Mouse (Mus musculus) bone marrow, adult 2 months (tissue): ENCODE measurements around the gene Gm29094. TPM values are rescaled to one million over a fixed set of nuclear protein-coding genes. Genes with fewer than 3 reads are reported as not detected.
A peak's percentile ranks its signal among the peaks of the same experiment; 100 is the strongest.
"Not testable (repeated sequence)": the region's sequence is repeated elsewhere in the genome, so short reads cannot be mapped to it uniquely, and the experiment has no call there.

Experiments used
- H3K27ac ChIP-seq: fragments of 200-500 bp; 2 replicates; pipeline ENCODE4 v1.5.1; 2012; ENCODE audit warnings: low read depth, mild to moderate bottlenecking, control low read depth, inconsistent platforms, low read length; ENCODE audit not compliant: control insufficient read depth, poor library complexity, insufficient read depth
- H3K4me1 ChIP-seq: fragments of 200-500 bp; 2 replicates; pipeline ENCODE4 v1.6.1; 2011; ENCODE audit warnings: low read length; ENCODE audit not compliant: control insufficient read depth, insufficient read depth
- H3K4me3 ChIP-seq: fragments of 200-500 bp; replicated peaks from 2 replicates; pipeline ENCODE3; 2011; ENCODE audit warnings: mild to moderate bottlenecking, low read depth, low read length, control low read depth; ENCODE audit not compliant: control insufficient read depth
- CTCF ChIP-seq: fragments of 200-500 bp; IDR thresholded peaks from 2 replicates; pipeline ENCODE4 v1.5.1; 2011; ENCODE audit warnings: low read length, control low read depth; ENCODE audit not compliant: control insufficient read depth, insufficient read depth
- WGBS: fragments of 180-500 bp; shearing (Covaris S2); methylation state at CpG from one replicate; pipeline ENCODE4 v1.1.7; 2018; 5-methylcytosine and 5-hydroxymethylcytosine counted together
- polyA plus RNA-seq: library from polyadenylated mRNA; stranded (reverse); fragments of >200 nt; gene quantifications from 2 replicates; pipeline ENCODE4 v1.2.4, GENCODE M21; 2011; ENCODE audit warnings: low replicate concordance; ENCODE audit not compliant: missing spikeins, insufficient read depth, insufficient read length

The Gm29094 gene
- not detected in 2 replicates for polyA plus RNA-seq

GRCm38 (mm10) chr9:89198969-89199416, at the start of gene Gm29094, which contains the start of gene Bcl2a1b:
TSS of gene Gm29094 (plus strand) at chr9:89199379.
TSS of gene Bcl2a1b (plus strand) at chr9:89199209.
- not testable (repeated sequence) for H3K4me1 ChIP-seq, H3K4me3 ChIP-seq
- peak within 1 kb of the TSS; percentile 63 for H3K27ac ChIP-seq
- WGBS = 21% methylated on average over 5 of the region's 5 CpGs

- H3K4me3 ChIP-seq, H3K4me1 ChIP-seq: not testable (repeated sequence)
Measured at GRCm38 (mm10) chr9:89172539-89172938, 26.6 kb upstream of the Gm29094 start.

GRCm38 (mm10) chr9:89178833-89179232, 20.3 kb upstream of the Gm29094 start:
- TF ChIP-seq CTCF = 0 out of 2 replicates have a peak, but pooled peaks have one; percentile 36
- not testable (repeated sequence) for H3K4me1 ChIP-seq, H3K4me3 ChIP-seq, H3K27ac ChIP-seq
- 28% methylated on average over 2 of the region's 3 CpGs for WGBS

More at GRCm38 (mm10) chr9:89172539-89172938, 26.6 kb upstream of the Gm29094 start:
- not testable (repeated sequence) for H3K27ac ChIP-seq

GRCm38 (mm10) chr9:89179469-89179868, 19.7 kb upstream of the Gm29094 start:
- WGBS = 45% methylated on average over 4 of the region's 4 CpGs
- H3K27ac ChIP-seq, H3K4me1 ChIP-seq, H3K4me3 ChIP-seq: not testable (repeated sequence)

GRCm38 (mm10) chr9:89187006-89187405, 12.2 kb upstream of the Gm29094 start:
- 82% methylated on average over 15 of the region's 15 CpGs for WGBS
- H3K4me3 ChIP-seq, H3K4me1 ChIP-seq, H3K27ac ChIP-seq: not testable (repeated sequence)

GRCm38 (mm10) chr9:89195483-89195882, 3.7 kb upstream of the Gm29094 start:
- H3K27ac ChIP-seq, H3K4me3 ChIP-seq, H3K4me1 ChIP-seq: not testable (repeated sequence)

- WGBS = 8% methylated on average over 1 of the region's 1 CpGs
- H3K4me3 ChIP-seq, H3K27ac ChIP-seq, H3K4me1 ChIP-seq: not testable (repeated sequence)
Measured at GRCm38 (mm10) chr9:89197509-89197908, 1.7 kb upstream of the Gm29094 start.

GRCm38 (mm10) chr9:89198349-89198748, 830 bp upstream of the Gm29094 start:
- H3K27ac ChIP-seq, H3K4me1 ChIP-seq, H3K4me3 ChIP-seq: not testable (repeated sequence)
- WGBS = 56% methylated on average over 3 of the region's 3 CpGs

GRCm38 (mm10) chr9:89202256-89202655, 3.1 kb downstream of the Gm29094 start:
- H3K4me1 ChIP-seq, H3K27ac ChIP-seq, H3K4me3 ChIP-seq: not testable (repeated sequence)

- not testable (repeated sequence) for H3K4me1 ChIP-seq, H3K4me3 ChIP-seq, H3K27ac ChIP-seq
- 64% methylated on average over 1 of the region's 1 CpGs for WGBS
Measured at GRCm38 (mm10) chr9:89208939-89209338, 9.8 kb downstream of the Gm29094 start.

- not testable (repeated sequence) for H3K4me1 ChIP-seq, H3K4me3 ChIP-seq
- WGBS = 22% methylated on average over 9 of the region's 12 CpGs
- H3K27ac ChIP-seq = peak within 1 kb of the TSS; percentile 84
Measured at GRCm38 (mm10) chr9:89210353-89211064, 11.3 kb downstream of the Gm29094 start, which contains the start of gene Mthfs. TSS of gene Mthfs (plus strand) at chr9:89210676.

- H3K27ac ChIP-seq = peak overlapping the region; percentile 84
- 3% methylated on average over 19 of the region's 44 CpGs for WGBS
- not testable (repeated sequence) for H3K4me3 ChIP-seq, H3K4me1 ChIP-seq
Measured at GRCm38 (mm10) chr9:89211065-89211858, 12.1 kb downstream of the Gm29094 start.

GRCm38 (mm10) chr9:89212428-89212827, 13.2 kb downstream of the Gm29094 start:
- H3K4me1 ChIP-seq, H3K27ac ChIP-seq, H3K4me3 ChIP-seq: not testable (repeated sequence)
- 32% methylated on average over 1 of the region's 1 CpGs for WGBS
